Mouse (Mus musculus) hindbrain, embryonic 10.5 days (tissue): ENCODE measurements around the gene Dmkn. TPM values are rescaled to one million over a fixed set of nuclear protein-coding genes. Genes with fewer than 3 reads are reported as not detected.
A peak's percentile ranks its signal among the peaks of the same experiment; 100 is the strongest.
"Not testable (repeated sequence)": the region's sequence is repeated elsewhere in the genome, so short reads cannot be mapped to it uniquely, and the experiment has no call there.

Source experiments
- DNase-seq: peaks from one replicate; pipeline ENCODE4 v3.0.0-alpha.2; 2017; ENCODE audit warnings: low spot score
- H3K27ac ChIP-seq: fragments of 300-500 bp; sonication (generic); 2 replicates; pipeline ENCODE4 v1.5.1; 2016; ENCODE audit warnings: mild to moderate bottlenecking, moderate library complexity
- H3K27me3 ChIP-seq: fragments of 300-500 bp; sonication (generic); 2 replicates; pipeline ENCODE4 v1.6.1; 2016; ENCODE audit warnings: mild to moderate bottlenecking; ENCODE audit not compliant: poor library complexity, insufficient read depth, severe bottlenecking
- H3K36me3 ChIP-seq: fragments of 300-500 bp; sonication (generic); 2 replicates; pipeline ENCODE4 v1.6.1; 2016; ENCODE audit warnings: mild to moderate bottlenecking, moderate library complexity
- H3K4me1 ChIP-seq: fragments of 300-500 bp; sonication (generic); replicated peaks from 2 replicates; pipeline ENCODE4 v1.6.1; 2016; ENCODE audit warnings: mild to moderate bottlenecking
- H3K4me3 ChIP-seq: fragments of 300-500 bp; sonication (generic); 2 replicates; pipeline ENCODE4 v1.5.1; 2016; ENCODE audit warnings: mild to moderate bottlenecking, moderate library complexity
- H3K9me3 ChIP-seq: fragments of 300-500 bp; sonication (generic); 2 replicates; pipeline ENCODE4 v1.6.1; 2016; ENCODE audit warnings: mild to moderate bottlenecking, moderate library complexity
- WGBS: fragments of 180-500 bp; shearing (Covaris S2); methylation state at CpG from one replicate; pipeline ENCODE4 v1.1.7; 2016; 5-methylcytosine and 5-hydroxymethylcytosine counted together
- polyA plus RNA-seq: library from polyadenylated mRNA; unstranded; fragments of >200 nt; fragmentation: Nextera tagmentation; extraction: Ambion mirVana; gene quantifications from 2 replicates; pipeline ENCODE4 v1.2.1, GENCODE M21; 2016

Dmkn gene
- 0.59 TPM in 1 of 2 replicates, not detected in the other for polyA plus RNA-seq

DNA sequence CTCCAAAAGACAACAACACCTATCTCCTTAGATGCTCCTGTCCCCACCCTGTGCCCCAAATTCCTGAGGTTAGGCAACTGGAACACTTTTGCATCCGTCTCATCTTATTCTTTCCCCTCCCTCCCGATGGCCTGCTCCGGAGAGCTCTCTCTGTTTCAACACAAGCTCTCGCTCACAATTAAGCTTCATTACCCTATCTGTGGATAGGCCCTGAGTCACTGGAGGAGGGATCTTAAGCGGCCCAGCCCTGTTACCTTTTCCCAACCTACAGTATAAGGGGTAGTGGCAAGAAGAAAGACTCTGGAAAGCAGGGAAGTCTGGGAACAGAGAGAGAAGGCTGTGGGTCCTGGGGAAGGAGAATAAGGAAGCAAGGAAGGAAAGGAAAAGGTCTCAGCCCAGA lies at the start of gene Dmkn:
Dmkn (plus strand) TSS at position 301 of the 400 bp plus-strand sequence.
- no peaks in the 10 kb centered on the region for H3K27me3 ChIP-seq
- no peaks in the 10 kb centered on the region for H3K9me3 ChIP-seq
- H3K36me3 ChIP-seq = no peaks in the 10 kb centered on the region
- peaks cover 9% of the 10 kb centered on the region for H3K4me1 ChIP-seq
- no peak within 1 kb of the TSS for H3K27ac ChIP-seq
- no peak within 1 kb of the TSS for H3K4me3 ChIP-seq
- 48% methylated on average over 5 of the region's 5 CpGs for WGBS
- no peak for DNase-seq

DNA sequence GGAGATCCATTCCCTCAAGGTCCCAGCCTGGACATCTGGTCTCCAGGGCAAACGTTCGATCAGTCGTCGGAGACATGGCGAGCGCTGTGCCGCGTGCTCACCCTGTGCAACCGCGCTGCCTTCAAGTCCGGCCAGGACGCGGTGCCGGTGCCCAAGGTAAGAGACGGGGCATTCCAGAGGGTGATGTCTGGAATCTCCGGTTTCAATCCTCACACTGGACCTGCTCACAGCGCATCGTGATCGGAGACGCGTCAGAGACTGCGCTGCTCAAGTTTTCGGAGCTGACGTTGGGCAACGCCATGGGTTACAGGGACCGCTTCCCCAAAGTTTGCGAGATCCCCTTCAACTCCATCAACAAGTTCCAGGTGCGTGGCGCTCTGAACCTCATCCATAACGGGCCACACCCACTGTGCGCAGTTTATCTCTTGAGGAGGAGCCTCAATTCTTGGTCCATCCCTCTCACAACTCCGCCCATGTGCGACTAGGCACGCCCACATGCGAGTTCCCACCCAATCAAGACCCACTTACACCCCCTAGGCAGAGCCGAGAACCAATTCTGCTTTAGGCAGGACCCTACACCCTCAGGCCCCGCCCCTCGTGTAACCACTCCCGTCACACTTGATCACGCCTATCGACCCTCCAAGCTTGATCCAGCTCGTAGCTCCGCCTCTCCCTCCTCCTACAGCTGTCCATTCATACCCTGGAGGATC lies 46.4 kb upstream of the Dmkn start:
- peaks cover 41% of the 10 kb centered on the region for H3K27me3 ChIP-seq
- peak; percentile 90 for DNase-seq
- H3K36me3 ChIP-seq = no peaks in the 10 kb centered on the region
- H3K27ac ChIP-seq = 0 out of 2 replicates have a peak overlapping the region, but pooled peaks have one; percentile 25
- H3K9me3 ChIP-seq = no peaks in the 10 kb centered on the region
- peaks cover 21% of the 10 kb centered on the region for H3K4me1 ChIP-seq
- 2% methylated on average over 43 of the region's 43 CpGs for WGBS
- peak overlapping the region; percentile 51 for H3K4me3 ChIP-seq

DNA sequence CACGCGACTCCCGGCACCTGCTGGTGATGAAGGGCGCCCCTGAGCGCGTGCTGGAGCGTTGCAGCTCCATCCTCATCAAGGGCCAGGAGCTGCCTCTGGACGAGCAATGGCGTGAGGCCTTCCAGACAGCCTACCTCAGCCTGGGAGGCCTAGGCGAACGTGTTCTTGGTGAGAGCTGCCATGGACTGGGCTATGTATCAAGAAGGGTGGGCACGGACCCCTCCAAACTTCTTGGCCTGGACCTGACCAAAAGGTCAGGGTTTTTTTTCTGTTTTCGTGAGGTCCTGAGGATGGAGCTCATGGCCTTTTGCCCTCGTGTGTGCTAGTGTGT lies 45.9 kb upstream of the Dmkn start:
- WGBS = 11% methylated on average over 14 of the region's 14 CpGs

DNA sequence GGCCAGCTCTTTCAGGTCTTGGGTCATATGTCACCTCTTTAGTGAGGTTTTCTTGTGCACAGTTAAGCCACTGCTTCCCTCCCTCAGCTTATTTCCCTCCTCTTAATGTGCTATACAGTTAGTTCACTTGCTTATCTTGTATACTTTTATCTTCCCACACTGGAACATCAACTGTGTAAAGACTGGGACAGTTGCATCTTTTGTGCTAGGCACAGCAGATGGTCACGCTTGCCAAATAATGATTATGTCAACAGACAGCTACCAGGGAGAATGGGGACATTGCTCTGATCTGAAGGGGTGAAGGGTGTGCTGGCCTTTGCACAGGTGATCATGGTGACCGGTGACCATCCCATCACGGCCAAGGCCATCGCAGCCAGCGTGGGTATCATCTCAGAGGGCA lies 43.9 kb upstream of the Dmkn start:
- Histone ChIP-seq H3K27ac (no peak overlapping the region), H3K27me3 (peaks cover 40% of the 10 kb centered on the region), H3K9me3 (no peaks in the 10 kb centered on the region), H3K36me3 (no peaks in the 10 kb centered on the region), H3K4me3 (no peak overlapping the region), H3K4me1 (peaks cover 38% of the 10 kb centered on the region)
- DNase-seq = no peak
- 89% methylated on average over 5 of the region's 5 CpGs for WGBS

More for the DNA sequence above, 45.9 kb upstream of the Dmkn start:
- Histone ChIP-seq H3K36me3 (no peaks in the 10 kb centered on the region), H3K4me3 (peak overlapping the region; percentile 51), H3K4me1 (peaks cover 21% of the 10 kb centered on the region), H3K27me3 (peaks cover 41% of the 10 kb centered on the region), H3K9me3 (no peaks in the 10 kb centered on the region), H3K27ac (0 out of 2 replicates have a peak overlapping the region, but pooled peaks have one; percentile 25)
- no peak for DNase-seq

- Histone ChIP-seq H3K27ac (no peak overlapping the region), H3K27me3 (peaks cover 24% of the 10 kb centered on the region), H3K4me3 (no peak overlapping the region), H3K4me1 (peaks cover 49% of the 10 kb centered on the region), H3K9me3 (no peaks in the 10 kb centered on the region), H3K36me3 (peaks cover 11% of the 10 kb centered on the region; the same call in 1 of the 2 replicates)
- DNase-seq = no peak
- 78% methylated on average over 7 of the region's 7 CpGs for WGBS
Measured at GRCm38 (mm10) chr7:30721286-30721685, 42.3 kb upstream of the Dmkn start.

- H3K27me3 ChIP-seq = peaks cover 7% of the 10 kb centered on the region
- 77% methylated on average over 6 of the region's 6 CpGs for WGBS
- DNase-seq = no peak
Measured at GRCm38 (mm10) chr7:30723274-30723953, 40.1 kb upstream of the Dmkn start.

DNA sequence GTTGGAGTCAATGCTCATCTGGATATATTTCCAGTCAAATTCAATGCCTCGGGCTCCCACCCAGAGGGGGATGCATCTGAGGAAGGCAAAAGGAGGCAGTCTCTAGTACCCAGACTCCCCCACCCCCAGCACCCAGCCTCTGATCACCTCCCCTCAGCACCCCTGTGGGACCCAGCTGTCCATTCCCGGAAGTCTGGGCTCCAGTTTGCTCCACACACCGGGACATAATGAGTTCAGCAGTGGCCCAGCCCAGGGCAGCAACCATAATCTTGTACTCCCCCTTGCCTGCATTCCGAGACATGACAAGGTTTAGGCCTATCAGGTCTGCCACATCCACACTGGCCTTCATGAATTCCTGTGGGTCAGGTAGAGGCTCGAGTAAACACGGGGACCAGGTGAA lies 35.3 kb upstream of the Dmkn start:
- peak overlapping the region; percentile 73 for H3K4me3 ChIP-seq
- H3K27me3 ChIP-seq = no peaks in the 10 kb centered on the region
- H3K27ac ChIP-seq = 0 out of 2 replicates have a peak overlapping the region, but pooled peaks have one; percentile 90
- WGBS = 90% methylated on average over 6 of the region's 6 CpGs
- no peaks in the 10 kb centered on the region for H3K9me3 ChIP-seq
- peaks cover 51% of the 10 kb centered on the region for H3K4me1 ChIP-seq
- no peak for DNase-seq
- H3K36me3 ChIP-seq = peaks cover 46% of the 10 kb centered on the region

More at GRCm38 (mm10) chr7:30723274-30723953, 40.1 kb upstream of the Dmkn start:
- H3K4me3 ChIP-seq = no peak overlapping the region
- H3K9me3 ChIP-seq = no peaks in the 10 kb centered on the region
- no peak overlapping the region for H3K27ac ChIP-seq
- H3K36me3 ChIP-seq = peaks cover 26% of the 10 kb centered on the region
- peaks cover 42% of the 10 kb centered on the region for H3K4me1 ChIP-seq

GRCm38 (mm10) chr7:30728739-30729395 lies 34.7 kb upstream of the Dmkn start:
- DNase-seq = no peak
- peak overlapping the region; percentile 73 for H3K4me3 ChIP-seq
- WGBS = 10% methylated on average over 26 of the region's 26 CpGs
- H3K27ac ChIP-seq = peak overlapping the region; percentile 90
- no peaks in the 10 kb centered on the region for H3K27me3 ChIP-seq
- H3K4me1 ChIP-seq = peaks cover 46% of the 10 kb centered on the region
- no peaks in the 10 kb centered on the region for H3K9me3 ChIP-seq
- H3K36me3 ChIP-seq = peaks cover 53% of the 10 kb centered on the region

GRCm38 (mm10) chr7:30729396-30730063 lies 34.0 kb upstream of the Dmkn start, which contains the start of gene Tmem147:
Tmem147 (minus strand) TSS chr7:30729540.
- Histone ChIP-seq H3K4me3 (peak within 1 kb of the TSS; percentile 73), H3K27me3 (no peaks in the 10 kb centered on the region), H3K36me3 (peaks cover 60% of the 10 kb centered on the region), H3K4me1 (peaks cover 39% of the 10 kb centered on the region), H3K9me3 (no peaks in the 10 kb centered on the region), H3K27ac (peak within 1 kb of the TSS; percentile 90)
- under 1% methylated on average over 60 of the region's 60 CpGs for WGBS
- DNase-seq = peak; percentile 94

DNA sequence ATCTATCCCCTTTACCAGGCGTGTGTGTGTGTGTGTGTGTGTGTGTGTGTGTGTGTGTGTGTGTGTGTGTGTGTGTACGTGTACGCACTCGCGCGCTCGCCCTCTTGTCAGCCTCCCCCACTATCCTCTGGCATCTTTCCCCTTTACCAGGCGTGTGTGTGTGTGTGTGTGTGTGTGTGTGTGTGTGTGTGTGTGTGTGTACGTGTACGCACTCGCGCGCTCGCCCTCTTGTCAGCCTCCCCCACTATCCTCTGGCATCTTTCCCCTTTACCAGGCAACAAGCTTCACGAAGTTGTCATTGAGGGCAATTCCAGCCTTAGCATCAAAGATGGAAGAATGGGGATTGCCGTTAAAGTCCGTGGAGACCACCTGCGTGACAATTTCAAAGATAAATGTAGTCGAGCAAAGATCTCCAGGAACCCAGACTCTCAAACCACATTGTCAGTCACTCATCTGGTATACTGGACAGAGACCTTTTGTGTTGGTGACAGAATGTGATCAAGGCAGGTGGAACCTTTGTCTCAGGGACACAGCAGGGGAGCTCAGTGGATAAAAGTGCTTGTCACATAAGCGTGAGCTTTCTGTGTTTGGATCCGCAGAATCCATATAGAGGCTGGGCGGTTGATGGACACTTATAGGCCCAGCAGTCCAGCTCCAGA lies 33.4 kb upstream of the Dmkn start:
- H3K27ac ChIP-seq = peak overlapping the region; percentile 90
- not testable (repeated sequence) for H3K9me3 ChIP-seq, H3K27me3 ChIP-seq
- WGBS = 14% methylated on average over 21 of the region's 22 CpGs
- peaks cover 32% of the 10 kb centered on the region for H3K4me1 ChIP-seq
- H3K4me3 ChIP-seq = peak overlapping the region; percentile 73
- peak; percentile 12 for DNase-seq
- peaks cover 64% of the 10 kb centered on the region for H3K36me3 ChIP-seq

- WGBS = 87% methylated on average over 3 of the region's 3 CpGs
- H3K4me3 ChIP-seq = no peak overlapping the region
- H3K27ac ChIP-seq = no peak overlapping the region
- 0 out of 2 replicates have a peak, but pooled peaks cover 3% of the 10 kb centered on the region for H3K4me1 ChIP-seq
- H3K9me3 ChIP-seq = no peaks in the 10 kb centered on the region
- no peaks in the 10 kb centered on the region for H3K27me3 ChIP-seq
- no peak for DNase-seq
- H3K36me3 ChIP-seq = peaks cover 81% of the 10 kb centered on the region
Measured at GRCm38 (mm10) chr7:30736211-30736610, 27.3 kb upstream of the Dmkn start.

- H3K27ac ChIP-seq, H3K9me3 ChIP-seq, H3K4me1 ChIP-seq, H3K27me3 ChIP-seq, DNase-seq, H3K4me3 ChIP-seq: not testable (repeated sequence)
- WGBS = 81% methylated on average over 2 of the region's 2 CpGs
- H3K36me3 ChIP-seq = peaks cover 27% of the 10 kb centered on the region
Measured at GRCm38 (mm10) chr7:30742570-30742969, 21.0 kb upstream of the Dmkn start.
